Mouse (Mus musculus): ENCODE results near the gene Pdzd2.

The Pdzd2 gene

DNA sequence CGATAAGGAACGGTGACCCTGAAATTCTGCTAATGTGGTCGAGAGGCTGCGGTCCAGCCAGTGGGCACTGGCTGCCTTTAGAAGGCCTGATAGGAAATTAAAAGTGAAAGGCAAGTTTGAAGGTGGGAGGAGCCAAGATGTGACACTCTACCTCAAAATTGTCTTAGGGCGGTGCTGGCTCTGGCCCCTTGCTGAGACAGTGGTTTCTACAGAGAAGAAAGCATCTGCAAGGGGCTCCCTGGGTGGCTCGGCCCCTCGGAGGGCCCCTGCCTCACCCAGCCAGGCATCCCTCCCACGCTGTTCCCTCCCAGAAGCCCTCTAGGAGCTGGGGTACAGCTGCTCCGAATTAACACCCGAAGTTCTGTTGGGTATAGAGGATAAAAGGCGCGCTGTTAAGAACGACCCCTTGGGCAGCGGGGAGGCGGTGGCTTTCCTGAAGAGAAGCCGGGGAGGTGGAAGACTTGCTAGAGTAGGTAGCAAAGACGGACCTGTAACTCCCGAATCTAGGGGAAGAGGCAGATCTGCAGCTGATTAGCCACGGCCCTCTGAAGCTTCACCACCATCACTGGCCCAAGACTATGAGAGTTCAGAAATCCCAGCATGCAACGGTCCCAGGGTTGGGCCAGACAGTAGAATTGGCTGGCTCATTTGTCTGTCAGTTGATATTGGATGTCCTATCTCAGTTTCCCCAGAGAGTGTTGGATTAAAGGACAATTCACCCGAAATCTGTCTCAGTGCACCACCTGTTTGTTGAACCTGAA is 71.8 kb downstream of the Pdzd2 start:
- peak; percentile 4 to 8 for DNase-seq

DNA sequence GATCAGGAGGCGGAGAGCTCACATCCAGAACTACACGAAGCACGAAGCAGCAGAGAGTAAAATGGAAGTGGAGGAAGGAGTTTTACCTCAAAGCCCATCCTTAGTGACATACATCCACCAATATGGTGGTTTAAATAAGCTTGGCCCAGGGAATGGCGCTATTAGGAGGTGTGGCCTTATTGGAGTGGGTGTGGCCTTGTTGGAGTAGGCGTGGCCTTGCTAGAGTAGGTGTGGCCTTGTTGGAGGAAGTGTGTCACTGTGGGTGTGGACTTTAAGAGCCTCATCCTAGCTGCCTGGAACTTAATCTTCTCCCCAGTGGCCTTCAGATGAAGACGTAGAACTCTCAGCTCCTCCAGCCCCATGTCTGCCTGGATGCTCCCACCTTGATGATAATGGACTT is 73.8 kb downstream of the Pdzd2 start:
- no peak for DNase-seq

DNA sequence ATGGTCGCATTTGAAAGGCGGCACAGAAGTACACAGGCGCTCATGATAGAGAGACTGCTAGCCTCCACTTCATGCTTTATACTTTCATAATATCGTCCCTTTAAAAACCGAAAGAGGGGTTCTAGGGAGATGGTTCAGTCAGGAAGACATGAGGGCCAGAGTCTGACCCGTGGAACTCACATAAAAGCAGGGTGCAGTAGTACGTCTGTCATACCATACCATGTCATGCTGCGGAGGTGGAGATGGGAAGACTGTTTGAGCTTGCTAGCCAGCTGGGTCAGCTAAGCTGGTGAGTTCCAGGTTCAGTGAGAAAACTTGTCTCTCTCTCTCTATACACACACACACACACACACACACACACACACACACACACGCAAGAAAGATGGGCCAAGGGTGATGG is 76.4 kb downstream of the Pdzd2 start:
- no peak for DNase-seq

DNA sequence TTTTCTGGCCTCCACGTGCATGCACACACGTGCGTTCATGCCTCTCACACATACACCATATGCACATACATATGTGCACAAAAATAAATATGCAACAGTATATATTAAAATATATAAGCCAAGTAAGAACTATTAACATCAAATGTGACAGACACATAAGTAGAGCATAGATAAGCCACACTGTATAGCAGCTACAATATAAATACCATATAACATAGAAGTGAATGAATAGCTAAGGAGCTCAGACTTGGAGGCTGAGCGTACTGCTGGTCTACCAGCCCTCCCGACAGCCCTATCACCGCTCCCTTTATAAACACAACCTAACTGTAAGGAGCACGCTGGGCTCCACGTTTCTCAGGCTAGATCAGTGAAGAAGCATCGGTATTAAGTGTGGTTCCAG is 79.4 kb downstream of the Pdzd2 start:
- DNase-seq: no peak

DNA sequence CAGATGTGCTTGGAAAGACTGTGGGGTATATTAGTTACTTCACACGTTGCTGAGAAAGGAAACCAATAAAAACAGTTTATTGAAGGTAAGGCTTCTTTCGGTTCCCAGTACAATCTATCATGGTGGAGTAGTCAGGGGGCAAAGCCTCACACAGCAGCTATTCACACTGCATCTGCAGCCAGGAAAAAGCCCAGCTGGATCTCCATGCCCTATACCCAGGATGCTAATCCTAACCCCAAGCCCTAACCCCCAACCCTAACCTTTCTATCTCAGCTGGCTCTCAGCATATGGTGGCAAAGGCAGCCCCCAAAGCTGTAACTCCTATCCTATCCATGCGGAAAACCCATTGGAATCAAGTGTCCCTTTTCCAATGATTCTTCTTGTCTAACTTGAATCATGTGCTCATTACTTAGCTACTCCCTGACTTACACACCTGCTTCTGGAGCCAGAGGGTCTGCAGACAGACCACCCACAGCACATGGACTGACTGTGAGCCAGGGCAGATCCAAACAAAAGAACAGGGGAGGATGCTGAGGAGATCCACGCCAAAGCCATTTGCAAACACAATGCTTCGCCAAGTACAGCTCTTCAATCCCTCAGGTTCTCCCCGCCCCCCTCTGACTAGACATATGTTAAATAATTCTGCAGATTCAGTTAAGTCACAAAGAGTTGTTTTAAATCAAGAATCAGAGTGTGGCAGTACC is 83.6 kb downstream of the Pdzd2 start:
- DNase-seq: no peak

DNA sequence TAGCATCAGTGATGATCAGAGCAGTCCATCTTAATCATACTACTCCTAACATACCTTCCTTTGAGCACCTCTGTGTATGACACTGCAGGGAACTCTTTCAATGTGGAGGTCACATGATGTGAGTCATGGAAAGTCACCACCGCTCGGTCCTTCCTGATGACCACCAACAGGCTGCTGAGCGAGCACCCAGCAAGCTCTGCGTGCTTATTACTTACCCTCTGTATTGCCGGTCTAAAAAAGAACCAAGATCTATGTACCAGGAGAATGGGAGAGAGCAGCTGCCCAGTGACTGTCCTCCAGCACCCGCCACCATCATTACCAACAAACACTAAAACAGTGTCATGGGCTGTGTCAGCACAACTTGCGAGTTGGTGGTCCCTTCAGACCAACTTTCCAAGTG is 84.4 kb downstream of the Pdzd2 start:
- DNase-seq: no peak

DNA sequence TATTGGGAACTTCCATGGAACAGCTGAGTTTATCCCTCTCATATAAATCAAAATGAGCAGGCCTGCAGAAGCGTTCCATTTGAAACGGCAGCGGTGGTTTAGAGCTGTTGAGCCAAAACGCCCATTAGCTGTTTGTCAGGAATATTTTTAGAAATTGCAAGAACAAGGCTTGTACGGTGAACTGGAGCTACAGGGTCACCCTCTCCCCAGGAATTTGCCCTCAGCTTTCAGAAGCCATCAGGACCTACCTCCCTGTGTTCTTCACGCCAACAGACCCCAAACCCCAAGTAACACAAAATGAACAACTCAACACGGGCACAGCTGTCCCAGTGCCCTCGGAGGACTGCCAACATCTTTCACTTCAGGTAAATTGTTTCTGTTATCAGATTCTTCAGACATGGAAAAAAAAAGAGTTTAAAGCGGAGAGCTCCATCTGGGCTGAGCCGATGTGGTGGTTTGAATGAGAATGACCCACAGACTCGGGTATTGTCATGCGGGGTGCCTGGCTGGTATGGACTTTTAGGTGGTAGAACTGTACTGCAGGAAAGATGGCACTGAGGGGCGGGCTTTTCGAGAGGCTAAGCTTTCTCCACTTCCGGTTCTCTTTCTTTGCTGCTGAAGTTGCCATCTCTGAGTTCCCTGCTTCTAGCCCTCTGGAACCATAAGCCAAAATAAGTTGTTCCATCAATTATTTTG is 87.2 kb downstream of the Pdzd2 start:
- no peak for DNase-seq

DNA sequence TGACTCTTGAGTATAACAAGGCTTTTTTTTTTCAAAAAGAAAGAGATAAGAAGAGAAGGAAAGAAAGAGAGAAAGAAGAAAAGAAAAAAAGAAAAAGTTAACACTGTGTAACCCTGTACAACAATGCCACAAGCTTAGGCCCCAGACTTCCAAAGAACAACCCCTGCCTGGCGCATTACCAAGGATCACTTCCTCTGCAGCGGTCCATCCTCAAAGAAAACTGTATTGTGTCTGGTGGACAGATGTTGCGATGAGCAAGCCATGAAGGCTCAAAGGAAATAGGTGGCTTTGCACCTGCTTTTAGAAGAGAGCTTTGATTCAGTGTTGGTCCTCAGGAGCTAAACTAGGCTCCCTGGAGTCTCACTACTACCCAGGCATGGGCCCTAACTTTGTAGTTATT is 89.5 kb downstream of the Pdzd2 start:
- no peak for DNase-seq

DNA sequence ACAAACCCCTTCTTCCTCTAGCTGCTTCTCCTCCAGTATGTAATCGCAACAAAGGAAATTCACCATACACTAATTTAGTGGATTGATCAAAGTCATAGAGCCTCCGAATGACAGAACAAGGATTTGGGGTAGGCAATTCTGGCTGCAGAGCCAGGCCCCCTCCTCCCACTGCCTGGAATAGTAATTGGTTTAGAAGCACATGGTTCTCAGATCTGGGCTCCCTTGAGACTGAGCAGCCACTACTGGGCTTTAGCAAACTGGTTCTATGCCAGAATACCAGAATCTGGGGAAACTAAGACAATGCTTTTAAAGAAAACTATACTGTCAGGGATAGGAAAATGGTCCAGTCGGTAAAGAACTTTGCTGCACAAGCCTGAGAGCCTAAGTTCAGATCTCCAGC is 90.0 kb downstream of the Pdzd2 start:
- DNase-seq: no peak

DNA sequence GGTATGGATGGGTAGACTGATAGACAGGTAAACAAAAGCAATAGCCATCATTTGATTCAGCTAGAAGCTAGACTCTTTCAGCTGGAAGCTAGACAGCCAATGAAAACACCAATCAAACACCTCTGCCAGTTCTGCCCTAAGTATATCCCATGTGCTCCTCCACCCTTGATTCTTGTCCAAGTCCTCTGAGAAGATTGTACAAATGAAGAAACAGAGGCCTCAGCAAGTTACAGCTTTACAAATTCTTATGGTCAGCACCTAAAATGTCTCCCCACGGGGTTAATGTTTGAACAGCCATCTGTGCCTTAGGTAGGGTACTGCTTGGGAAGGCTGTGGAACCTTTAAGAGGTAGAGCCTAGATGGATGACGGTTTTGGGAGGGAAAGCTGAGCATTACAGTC is 90.6 kb downstream of the Pdzd2 start:
- no peak for DNase-seq

DNA sequence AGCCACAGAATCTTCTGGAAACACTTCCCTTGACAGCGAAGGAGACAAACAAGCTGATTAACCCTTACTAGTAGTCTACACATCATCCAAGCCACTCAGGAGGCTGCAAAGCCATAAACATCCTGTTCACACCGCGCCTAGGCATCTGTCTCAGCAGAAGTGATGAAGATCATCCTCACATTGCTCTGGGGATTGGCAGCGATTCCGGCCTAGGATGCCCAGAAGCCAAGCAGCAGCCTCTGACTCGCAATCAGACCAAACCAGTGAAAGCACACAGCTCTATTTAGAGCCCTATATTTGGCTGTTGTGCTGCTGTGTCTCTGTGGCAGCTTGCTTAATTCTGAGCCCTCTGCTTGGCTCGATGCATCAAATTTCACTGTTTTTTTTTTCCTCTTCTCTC is 99.0 kb downstream of the Pdzd2 start:
- no peak for DNase-seq

DNA sequence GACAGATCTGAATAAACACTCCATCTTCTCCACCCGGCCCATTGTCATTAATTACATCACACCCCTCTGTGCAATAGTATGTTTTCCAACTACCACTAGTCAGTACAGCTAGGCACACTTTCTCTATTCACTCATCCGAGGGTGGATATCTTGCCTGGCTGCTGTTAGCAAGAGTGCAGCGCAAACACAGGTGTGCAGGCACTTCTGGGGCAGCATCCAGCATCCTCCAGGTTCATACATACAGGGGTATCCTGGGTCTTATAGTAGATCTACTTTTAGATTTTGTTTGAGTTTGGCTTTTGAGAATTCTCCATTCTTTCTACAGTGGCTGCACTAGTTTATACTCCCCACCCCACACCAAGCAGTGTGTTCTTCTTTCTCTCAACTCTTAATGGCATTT is 99.9 kb downstream of the Pdzd2 start:
- no peak for DNase-seq

DNA sequence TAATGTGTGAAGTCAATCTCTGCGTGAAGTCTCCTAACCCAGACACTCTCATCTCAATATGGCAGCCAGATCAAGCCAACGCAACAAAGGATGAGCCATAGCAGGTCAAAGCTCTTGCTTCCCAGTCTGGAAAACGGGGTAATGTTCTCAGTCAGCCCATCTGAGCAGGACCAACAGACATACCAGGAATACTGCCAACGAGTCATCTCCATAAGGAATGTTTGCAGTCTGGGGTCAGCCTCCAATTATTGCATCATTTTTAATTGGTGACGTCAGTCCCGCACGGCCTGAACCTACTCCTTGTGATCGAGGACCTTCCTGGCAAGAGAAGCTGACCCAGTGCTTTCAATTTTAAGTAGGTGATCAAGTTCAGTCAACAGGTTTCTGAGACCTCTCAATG is 100.5 kb downstream of the Pdzd2 start:
- DNase-seq: no peak

DNA sequence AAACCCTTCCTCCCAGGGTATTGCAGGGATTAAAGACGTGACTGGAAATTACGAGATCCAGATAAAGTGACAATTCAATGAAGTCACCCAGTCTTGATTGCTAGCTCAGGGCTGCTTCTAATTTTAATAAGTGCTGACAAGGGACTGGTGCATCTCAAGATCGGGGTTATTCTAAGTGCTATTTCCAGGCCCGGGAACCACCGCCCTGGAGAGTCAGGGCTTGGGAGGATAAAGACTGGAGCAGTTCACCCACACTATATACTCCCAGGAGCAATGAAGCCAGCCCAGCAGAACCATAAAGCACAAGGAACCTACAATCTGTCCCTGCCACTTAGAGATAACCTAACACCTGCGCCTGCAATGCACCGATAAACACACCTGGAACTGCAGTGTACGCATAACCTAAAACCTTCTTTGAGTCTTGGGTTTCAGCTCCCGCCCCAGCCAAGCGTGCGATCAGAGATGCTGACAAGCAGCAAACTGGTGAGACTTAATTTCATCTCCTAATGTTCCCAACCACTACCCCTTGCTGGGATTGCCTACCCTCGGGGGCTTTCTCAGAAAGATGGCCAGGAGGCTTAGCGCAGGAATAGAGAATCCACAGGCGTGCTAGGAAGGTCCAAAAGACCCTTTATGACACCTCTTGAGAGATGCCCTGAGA is 101.2 kb downstream of the Pdzd2 start:
- DNase-seq: no peak

DNA sequence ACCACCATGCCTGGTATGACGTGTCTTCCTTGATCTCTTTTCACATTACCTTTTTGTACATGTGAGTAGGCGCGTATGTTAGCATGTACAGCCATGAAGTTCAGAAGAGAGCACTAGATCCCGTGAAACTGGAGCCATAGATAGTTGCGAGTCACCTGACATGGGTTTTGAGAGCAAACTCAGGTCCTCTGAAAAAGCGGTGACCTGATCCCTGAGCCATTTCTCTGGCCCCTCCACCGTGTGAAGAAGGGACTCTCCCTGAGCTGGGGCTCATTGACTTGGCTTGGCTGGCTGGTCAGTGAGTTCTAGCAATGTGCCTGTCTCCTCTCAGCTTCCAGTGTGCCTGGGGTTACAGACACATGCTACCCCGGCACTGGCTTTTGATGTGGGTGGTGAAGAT is 102.2 kb downstream of the Pdzd2 start:
- no peak for DNase-seq

DNA sequence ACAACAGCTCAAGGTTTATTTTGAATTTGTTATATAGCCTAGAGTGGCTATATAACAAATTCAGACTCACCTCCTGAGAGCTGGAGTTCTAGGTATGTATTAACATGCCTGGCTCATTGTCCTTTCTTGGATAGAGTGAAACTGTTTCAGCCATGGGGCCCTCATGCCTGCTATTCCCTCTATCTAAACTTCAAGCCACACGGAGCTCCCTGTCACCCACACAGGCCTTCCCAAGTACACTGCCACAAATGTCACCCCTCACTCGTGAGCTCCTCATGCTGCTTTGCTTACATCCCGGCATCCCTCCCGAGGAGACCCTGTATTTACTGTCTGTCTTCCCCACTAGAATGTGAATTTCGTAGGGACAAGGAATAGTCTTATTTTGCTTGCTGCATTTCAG is 103.3 kb downstream of the Pdzd2 start:
- no peak for DNase-seq

DNA sequence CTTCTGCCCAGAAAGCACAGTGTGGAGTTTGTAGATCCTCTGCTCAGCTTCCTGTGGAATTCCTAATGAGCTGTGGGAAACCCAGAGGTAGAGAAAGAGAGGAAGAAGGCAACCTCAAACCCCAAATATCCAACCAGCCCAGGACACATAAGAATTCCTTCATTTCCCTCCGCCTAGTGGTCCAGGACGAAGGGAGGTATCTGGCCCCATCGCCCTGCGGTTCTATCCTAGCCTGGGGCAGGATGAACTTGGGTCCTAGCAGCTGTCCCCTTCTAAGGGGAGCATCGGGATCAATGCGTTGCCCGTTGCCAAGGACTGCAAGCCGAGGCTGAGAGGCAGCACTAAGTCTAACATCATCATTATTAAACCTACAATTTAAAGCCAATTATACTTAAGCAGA is 104.8 kb downstream of the Pdzd2 start:
- DNase-seq: no peak

DNA sequence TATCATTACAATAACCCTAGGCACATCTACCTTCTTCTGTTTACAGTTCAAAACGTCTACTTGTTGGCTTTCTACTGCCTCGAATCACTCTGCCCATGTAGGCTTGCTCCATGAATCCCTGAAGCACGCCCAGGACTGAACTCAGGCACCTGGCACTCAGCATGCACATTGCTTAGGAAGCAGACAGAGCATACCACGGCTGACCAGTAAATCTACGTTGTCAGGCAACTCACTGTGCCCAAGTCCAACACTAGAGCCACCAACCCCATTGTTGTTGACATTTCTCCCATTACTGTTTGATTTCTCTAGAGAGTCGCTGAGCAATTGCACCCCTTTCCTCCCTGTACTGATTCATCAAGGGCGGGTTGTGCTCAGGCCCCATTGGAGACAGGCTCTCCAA is 110.6 kb downstream of the Pdzd2 start:
- DNase-seq: no peak

DNA sequence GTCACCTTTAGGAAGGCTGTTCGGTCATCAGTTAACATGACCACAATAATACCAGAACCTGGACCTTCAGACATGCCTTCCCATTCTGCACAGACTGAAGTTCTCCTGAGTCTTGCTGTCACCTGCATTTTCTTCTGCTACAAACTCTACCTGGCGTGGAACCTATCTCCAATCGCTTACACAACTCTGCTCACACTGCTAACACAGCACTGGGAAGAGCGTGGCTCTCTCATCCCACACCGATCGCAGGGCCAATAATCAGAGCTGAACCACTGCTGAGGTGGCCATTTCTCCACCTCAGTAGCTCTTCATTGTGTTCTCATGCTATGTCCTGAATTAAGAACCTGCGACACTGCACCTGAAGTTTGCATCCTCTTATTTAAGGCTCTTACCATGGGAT is 111.3 kb downstream of the Pdzd2 start:
- DNase-seq: no peak

DNA sequence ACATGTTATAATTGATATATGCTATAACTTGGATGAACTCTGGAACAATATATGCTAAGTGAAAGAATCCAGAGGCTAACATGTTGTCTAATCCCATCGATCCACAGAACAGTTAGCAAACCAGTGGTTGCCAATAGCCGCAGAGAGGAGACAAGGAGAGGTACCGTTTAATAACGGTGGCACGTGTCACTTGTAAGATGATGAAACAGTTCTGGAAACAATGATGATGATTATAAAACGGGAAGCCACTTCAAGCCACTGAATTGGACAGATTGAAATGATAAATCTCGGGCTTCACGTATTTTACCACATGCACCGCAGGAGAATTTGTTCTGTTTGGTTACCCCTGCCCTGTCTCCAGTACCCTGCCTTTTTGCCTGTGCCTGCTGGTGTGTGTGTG is 112.8 kb downstream of the Pdzd2 start:
- DNase-seq: no peak

DNA sequence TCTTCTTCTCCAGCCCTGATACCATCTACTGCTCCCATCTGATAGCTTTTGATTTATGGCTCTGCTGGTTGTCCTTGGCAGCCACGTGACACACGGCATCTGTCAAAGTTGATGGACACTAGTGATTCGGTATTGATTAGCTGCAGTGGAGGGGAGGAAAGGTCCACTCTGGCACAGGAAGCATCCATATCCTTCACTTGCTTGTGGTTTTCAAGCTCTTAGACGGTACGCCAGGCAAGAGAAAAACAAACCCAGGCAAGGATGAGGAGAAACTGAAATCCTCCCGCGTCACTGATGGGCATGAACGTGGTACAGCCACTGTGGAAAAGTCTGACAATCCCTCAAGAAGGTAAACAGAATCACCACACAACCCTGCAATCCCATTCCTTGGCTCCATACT is 113.6 kb downstream of the Pdzd2 start:
- DNase-seq: no peak

DNA sequence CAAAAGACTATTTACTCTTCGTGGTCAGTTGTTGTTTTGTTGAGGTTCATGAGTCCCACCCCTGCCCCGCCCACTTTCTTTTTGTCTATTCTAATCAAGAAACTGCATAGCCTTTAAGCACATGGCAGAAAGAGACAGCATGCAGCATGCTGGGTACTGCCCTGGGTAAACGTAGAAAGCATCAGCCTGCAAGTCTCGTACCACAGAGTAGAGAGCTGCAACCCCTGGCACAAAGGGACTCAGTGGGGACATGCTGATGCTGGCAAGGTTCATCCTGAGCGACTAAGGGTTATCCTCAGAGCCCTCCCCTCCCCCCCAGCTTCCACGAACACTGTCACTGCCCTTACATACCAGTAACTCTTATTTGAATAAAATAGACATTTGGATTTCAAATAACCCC is 114.2 kb downstream of the Pdzd2 start:
- DNase-seq: no peak

DNA sequence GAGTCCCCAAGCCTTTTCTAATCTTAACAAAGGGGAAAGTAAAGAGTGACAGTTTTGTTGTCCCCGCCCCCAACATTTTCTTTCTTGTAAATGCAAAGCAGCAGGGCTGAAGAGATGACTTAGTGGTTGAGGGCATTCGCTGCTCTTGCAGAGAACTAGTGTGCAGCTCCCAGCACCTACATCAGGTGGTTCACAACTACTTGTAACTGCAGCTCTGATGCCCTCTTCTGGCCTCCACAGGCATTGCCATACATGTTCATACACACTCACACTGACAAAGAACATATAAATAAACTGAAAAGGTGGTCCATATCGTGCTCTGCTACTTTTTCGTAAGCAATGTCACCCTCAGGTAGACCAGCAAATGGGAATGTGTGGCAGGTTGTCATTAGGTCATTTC is 116.2 kb downstream of the Pdzd2 start:
- DNase-seq: no peak

DNA sequence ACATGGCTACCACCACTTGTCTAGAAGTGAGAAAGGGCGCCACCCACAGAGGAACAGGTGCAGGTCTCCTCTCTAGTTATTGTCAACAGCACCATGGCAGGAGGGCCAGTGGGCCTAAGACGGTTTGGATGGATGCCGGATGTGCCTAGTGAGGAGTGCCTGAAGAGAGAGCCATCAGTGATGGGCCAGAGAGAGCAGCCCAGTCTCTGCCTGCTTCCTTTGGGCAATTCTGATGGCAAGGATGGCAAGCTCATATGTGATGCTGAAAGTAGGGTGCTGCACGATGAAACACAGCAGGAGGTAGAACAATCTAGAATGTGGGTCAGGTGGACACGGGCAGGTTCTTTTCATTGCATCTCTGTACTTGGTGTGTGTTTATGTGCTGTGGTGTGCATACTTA is 117.0 kb downstream of the Pdzd2 start:
- DNase-seq: no peak
